Mouse (Mus musculus): ENCODE measurements around the gene Nudt1.

DNA sequence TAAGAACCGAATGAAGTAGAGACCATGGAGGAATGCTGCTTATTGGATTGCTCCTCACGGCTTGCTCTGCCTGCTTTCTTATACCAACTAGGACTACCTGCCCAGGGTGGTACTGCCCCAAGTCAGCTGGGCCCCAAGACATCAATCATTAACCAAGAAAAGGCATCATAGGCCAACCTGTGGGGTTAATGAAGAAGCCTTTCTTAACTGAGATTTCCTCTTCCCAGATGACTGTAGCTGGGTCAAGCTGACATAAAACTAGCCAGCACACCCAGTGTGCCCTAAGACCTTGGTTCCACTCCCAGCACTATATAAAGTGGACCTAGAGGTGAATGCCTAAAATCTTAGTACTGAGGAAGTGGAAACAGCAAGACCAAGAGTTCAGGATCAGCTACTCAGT, 32.3 kb upstream of the Nudt1 start:
- no peak for TF ChIP-seq MAFK (IDR thresholded peaks at IDR 0.05; ENCODE audit: borderline replicate concordance, low read depth, low read length)
- TF ChIP-seq POLR2AphosphoS2 (IDR thresholded peaks at IDR 0.05; ENCODE audit: low read length) = no peak
- TF ChIP-seq MAX (IDR thresholded peaks at IDR 0.05; ENCODE audit: low read length) = no peak
- no peak for TF ChIP-seq MXI1 (IDR thresholded peaks at IDR 0.05; ENCODE audit: low read depth, low read length)
- no peak for TF ChIP-seq POLR2A (IDR thresholded peaks at IDR 0.05; ENCODE audit: control insufficient read depth in 1 of 2, insufficient read depth in 1 of 2, low read depth in 1 of 2, low read length in 2 of 2, poor library complexity in 1 of 2)
- no peak for TF ChIP-seq CTCF (IDR thresholded peaks at IDR 0.05 in 2 of 3, conservative IDR thresholded peaks at IDR 0.05 in 1 of 3; ENCODE audit: control insufficient read depth in 1 of 3, insufficient read depth in 1 of 3, low read depth in 2 of 3, low read length in 3 of 3, poor library complexity in 1 of 3, severe bottlenecking in 1 of 3)
- no peak for TF ChIP-seq ZC3H11A (IDR thresholded peaks at IDR 0.05; ENCODE audit: low read depth, low read length)
- TF ChIP-seq UBTF (IDR thresholded peaks at IDR 0.05; ENCODE audit: borderline replicate concordance, insufficient read depth, low read depth, low read length) = no peak
- no peak for TF ChIP-seq GATA1 (IDR thresholded peaks at IDR 0.05; ENCODE audit: low read depth, low read length)
- TF ChIP-seq TCF12 (IDR thresholded peaks at IDR 0.05; ENCODE audit: low read depth, low read length) = no peak
- TF ChIP-seq RCOR1 (IDR thresholded peaks at IDR 0.05; ENCODE audit: low read depth, low read length) = no peak
- no peak for TF ChIP-seq ZKSCAN1 (IDR thresholded peaks at IDR 0.05; ENCODE audit: low read depth, low read length)
- TF ChIP-seq USF1 (IDR thresholded peaks at IDR 0.05; ENCODE audit: low read depth, low read length) = no peak

Data from MEL (cell line).